In the genomic region with DNA sequence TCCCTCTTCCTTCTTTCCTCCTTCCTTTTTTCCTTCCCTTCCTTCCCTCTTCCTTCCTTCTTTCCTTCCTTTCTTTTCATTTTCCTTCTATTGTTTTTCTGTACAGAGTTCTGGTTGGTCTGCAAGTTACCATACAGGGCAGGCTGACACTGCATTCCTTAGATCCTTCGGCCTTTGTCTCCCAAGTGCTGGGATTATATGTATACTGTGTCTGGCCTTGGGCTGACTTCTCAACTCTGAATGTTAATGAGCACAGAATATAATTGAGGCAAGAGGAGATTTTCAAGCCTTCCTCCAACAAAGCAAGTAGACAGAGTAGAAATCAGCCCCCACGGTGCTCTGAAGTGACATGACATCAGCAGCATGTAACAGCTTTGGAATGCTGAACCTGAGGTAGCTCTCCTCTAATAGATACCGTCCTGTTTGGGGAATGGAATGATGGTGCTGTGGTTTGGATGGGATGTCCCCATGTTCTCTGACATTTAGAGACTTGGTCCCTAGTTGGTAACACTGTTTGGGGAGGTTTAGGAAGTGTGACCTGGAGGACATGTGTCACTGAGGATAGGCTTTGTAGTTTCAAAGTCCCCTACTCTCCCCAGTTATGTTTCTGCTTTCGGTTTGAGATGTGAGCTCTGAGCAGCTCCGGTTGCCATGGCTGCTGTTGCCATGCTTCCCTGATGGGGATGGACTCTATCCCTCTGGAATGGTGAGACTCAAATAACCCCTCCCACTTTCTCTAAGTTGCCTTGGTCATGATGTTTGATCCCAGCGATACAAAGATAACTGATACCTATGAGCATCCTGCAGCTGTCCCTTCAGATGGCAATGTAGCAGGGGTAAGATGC, we compare ENCODE assay signal across 12 mouse cellular contexts.
DNase-seq lines count a peak whose midpoint lies in the region; ATAC-seq and TF ChIP-seq lines count a peak whose summit lies in the region.
"Had no signal": no experiment of that assay in that cellular context is flagged by ENCODE, and none has a peak within 500 bp of the region (broad histone marks: within the 10 kb centered on the region; RNA-seq: fewer than 3 reads in every experiment).

No protein-coding gene starts in this region.

- no peak for DNase-seq in frontal cortex, postnatal 14 days (ENCODE audit: low spot score in 2 of 2)
- no peak for DNase-seq in testis, postnatal 14 days (ENCODE audit: low spot score)
- no peak for DNase-seq in kidney, postnatal 4 days
- DNase-seq in adrenal gland, postnatal 14 days = no peak
- DNase-seq: gastrocnemius, postnatal 36 days; heart, postnatal 10 days; kidney, adult 2 months had no signal

- H3K4me2 ChIP-seq in midbrain, embryonic 13.5 days (replicated peaks) = no peak overlapping the region; the same call in 1 of the 2 replicates
- H3K4me2 ChIP-seq: limb, embryonic 15.5 days had no signal

- H3K27ac ChIP-seq in testis, adult 2 months (ENCODE audit: control insufficient read depth, insufficient read depth, low read depth, low read length) = no peak overlapping the region
- peak overlapping the region; percentile 60; the same call in 1 of the 2 replicates for H3K27ac ChIP-seq in midbrain, embryonic 13.5 days
- H3K27ac ChIP-seq: limb, embryonic 15.5 days had no signal

- no peaks in the 10 kb centered on the region for H3K36me3 ChIP-seq in testis, adult 2 months (ENCODE audit: control insufficient read depth, insufficient read depth, low read length)
- no peaks in the 10 kb centered on the region for H3K36me3 ChIP-seq in midbrain, embryonic 13.5 days
- H3K36me3 ChIP-seq: limb, embryonic 15.5 days had no signal

- H3K9ac ChIP-seq in midbrain, embryonic 13.5 days (replicated peaks) = no peak overlapping the region
- H3K9ac ChIP-seq: limb, embryonic 15.5 days had no signal

- no peak for TF ChIP-seq CTCF in testis, adult 2 months (IDR thresholded peaks at IDR 0.05; ENCODE audit: control insufficient read depth, insufficient read depth, insufficient replicate concordance, low read depth, low read length)

- peaks cover 16% of the 10 kb centered on the region for H3K4me1 ChIP-seq in testis, adult 2 months (ENCODE audit: control insufficient read depth, insufficient read depth, low read length)
- H3K4me1 ChIP-seq in midbrain, embryonic 13.5 days (replicated peaks) = peaks cover 12% of the 10 kb centered on the region

- WGBS in midbrain, embryonic 13.5 days = 32% methylated on average over 6 of the region's 6 CpGs

- peak overlapping the region; percentile 9; the same call in 1 of the 2 replicates for H3K4me3 ChIP-seq in testis, adult 2 months (ENCODE audit: control insufficient read depth, low read depth, low read length)
- no peak overlapping the region for H3K4me3 ChIP-seq in midbrain, embryonic 13.5 days (replicated peaks)
- H3K4me3 ChIP-seq: limb, embryonic 15.5 days had no signal

- peak; percentile 65 for ATAC-seq in frontal cortex, adult (ENCODE audit: low TSS enrichment)
- peak; percentile 70; the same call in 1 of the 2 replicates for ATAC-seq in midbrain, embryonic 13.5 days
- ATAC-seq in activated CD4-positive, CD25-positive, alpha-beta regulatory T cell, adult 4 months = no peak

- no peaks in the 10 kb centered on the region for H3K9me3 ChIP-seq in midbrain, embryonic 13.5 days
- H3K9me3 ChIP-seq: limb, embryonic 15.5 days had no signal

- no peaks in the 10 kb centered on the region for H3K27me3 ChIP-seq in testis, adult 2 months (ENCODE audit: control insufficient read depth, insufficient read depth, low read length)
- 0 out of 2 replicates have a peak, but pooled peaks cover 2% of the 10 kb centered on the region for H3K27me3 ChIP-seq in midbrain, embryonic 13.5 days
- H3K27me3 ChIP-seq: limb, embryonic 15.5 days had no signal

- no peak for TF ChIP-seq POLR2A in testis, adult 2 months (IDR thresholded peaks at IDR 0.05; ENCODE audit: control insufficient read depth, low read depth, low read length)
